Mouse (Mus musculus) stomach, postnatal 0 days (tissue): ENCODE measurements at regions not wholly inside any gene's neighbourhood (a gene's known extent, or its start where the extent isn't known, plus 50 kb on each side); places are given as distances from the start of the nearest gene placed in this dataset.

ENCODE experiments used
- CTCF ChIP-seq: IDR thresholded peaks from 2 replicates; pipeline ENCODE4 v1.5.1; 2016; ENCODE audit warnings: antibody characterized with exemption, low read depth, mild to moderate bottlenecking, moderate library complexity
- EP300 ChIP-seq: optimal IDR thresholded peaks from 2 replicates; pipeline ENCODE3; 2016; ENCODE audit warnings: antibody characterized with exemption

DNA sequence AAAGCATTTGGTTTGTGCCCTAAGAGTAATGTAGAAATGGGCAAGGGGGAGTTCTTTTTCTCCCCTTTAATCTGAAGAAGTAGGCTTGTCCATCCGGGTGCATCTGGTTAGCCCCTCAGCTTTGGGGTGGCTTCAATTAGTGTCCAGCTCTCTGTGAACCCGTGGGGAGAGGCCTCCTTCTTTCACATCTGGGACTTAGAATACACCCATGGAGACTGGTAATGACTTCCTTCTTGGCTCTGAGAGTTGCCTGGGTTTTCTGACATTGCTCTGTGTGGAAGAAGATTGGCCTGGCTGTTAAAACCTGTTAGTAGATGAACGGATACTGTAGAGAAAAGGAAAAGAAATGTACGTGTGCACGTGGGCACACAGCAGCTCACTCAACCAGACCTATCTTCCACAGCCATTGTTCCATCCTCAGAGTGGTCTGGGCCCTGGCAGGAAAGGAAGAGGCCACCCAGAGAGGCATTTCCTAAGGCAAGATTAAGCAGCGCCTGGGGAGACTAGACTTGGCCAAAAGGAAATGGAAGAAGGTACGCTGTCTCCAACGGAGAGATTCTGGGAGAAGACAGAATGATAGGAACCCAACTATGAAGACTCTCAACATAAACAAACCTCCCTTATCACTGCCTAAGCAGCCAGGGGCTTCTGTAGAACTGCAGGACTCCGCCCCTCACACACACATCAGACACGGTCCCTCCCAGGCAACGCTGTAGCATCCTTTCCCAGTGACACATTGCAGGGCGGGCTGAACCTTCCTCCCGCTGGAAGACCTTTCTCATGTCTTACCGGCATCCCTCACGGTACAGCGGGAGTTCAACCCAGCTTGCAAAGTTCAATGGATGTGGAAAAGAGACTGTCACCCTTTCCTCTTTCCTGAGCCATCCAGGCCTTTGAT lies 372.4 kb downstream of the Foxo1 start:
- TF ChIP-seq CTCF (no peak), EP300 (no peak)
